Mouse (Mus musculus) heart, adult 9 months (tissue): ENCODE results near the gene Mafb.

Experiments
- DNase-seq, 2 experiments: peaks; one replicate each; pipeline ENCODE4 v3.0.0; 2022; ENCODE audit warnings: low spot score in 2 of 2

The Mafb gene

GRCm38 (mm10) chr2:160364128-160364650 is 2.7 kb downstream of the Mafb start:
- DNase-seq: no peak

DNA sequence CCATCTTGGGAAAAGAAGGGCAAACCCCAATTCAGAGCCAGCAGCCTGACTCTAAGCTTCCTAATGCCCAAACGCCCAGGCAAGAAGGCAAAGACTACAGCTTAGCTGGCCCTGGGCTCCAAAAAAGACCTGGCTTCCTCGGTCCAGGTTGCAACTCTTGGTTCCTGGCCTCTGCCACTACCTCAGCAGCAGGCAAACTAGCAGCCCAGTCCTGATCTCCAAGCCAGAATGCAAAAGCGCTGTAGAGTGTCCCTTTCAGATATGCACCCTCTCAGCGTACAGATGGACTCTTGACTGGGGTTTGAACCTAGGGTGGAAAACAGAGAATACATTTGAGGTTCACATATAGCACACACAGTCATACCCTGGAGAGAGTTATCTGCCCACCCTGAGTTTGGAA is 3.7 kb downstream of the Mafb start:
- no peak for DNase-seq

GRCm38 (mm10) chr2:160361442-160362121 is 5.3 kb downstream of the Mafb start:
- peak in 1 of 2 experiments; percentile 28 for DNase-seq

DNA sequence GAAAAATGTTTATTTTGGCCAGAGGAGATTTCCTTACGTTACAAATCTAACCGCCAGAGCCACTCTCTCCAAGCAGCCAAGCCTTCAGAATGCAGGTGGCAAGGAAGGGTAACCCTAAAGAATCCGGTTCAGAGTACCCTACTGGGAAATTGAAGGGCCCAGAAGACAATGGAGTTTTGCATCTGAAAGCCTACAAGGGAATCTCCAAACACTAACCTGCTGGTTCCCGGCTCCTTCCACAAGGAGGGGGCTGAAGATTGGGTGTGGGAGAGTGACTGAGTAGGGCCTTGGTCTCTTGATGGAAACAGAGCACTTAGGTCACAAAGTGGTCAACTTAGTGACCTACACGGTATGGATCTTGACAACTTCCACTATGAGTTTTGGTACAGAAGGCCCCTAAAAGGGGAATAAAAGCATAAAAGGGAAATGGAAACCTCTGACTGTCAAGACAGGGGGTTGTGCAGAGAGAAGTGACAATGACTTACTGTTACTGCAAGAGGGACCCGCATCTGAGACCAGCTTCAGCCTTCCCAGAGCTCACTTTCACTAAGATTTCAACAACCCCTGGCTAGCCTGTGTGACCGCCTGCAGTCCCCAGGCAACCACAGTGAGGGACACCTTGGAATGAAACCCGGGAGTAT is 6.5 kb downstream of the Mafb start:
- DNase-seq: no peak

DNA sequence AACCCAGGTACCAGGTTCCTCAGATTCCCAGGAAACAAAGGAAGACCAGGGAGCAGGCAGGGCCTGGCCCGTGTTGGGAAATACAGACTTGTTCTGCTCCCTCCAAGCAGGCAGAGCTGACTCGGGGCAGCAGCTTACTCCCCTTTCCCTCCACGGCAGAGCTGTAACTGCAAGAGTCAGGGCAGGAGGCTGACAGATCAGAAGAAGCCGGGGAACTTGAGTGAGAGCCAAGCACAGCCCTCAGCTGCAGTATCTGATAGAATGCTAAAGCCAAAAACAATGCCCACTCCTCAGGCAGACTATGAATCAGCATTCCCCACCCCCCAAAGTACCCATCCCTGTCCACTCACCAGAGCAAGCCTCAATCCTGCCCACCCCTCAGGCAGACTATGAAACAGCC is 8.0 kb downstream of the Mafb start:
- no peak for DNase-seq

DNA sequence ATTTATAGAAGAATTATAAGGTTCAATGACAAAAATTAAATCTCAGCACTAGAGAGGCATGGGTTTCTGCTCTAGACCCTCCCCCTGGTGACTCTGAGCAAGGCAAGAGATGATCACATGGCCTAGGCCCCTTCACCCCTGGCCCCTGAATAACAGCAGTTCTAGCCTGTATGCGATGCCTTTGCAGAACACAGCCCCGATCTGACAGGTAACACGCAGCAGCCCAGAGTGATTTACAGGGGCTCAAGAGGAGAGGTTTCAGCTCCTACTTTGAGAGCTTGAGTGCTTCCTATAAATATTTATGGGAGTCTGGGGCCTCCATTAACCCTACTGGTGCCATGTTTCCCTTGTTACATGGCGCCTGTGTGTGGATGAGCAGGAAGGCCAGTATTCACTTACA is 9.4 kb downstream of the Mafb start:
- no peak for DNase-seq

DNA sequence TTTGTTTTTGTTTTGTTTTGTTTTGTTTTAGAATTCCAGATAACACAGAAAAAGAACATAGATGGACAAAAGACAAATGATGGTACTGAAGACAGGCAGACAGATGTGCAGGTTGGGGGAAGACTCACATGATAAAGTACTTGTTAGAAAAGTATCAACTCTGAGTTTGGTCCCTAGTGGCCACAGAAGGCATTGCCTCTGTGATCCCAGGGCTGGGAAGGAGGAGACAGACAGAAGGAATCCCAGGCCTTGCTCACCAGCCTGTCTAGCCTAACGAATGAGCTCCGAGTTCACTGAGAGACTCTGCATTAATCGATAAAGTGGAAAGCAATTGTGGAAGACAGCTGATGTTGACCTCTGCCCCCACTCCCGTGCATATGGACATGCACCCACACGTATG is 10.7 kb downstream of the Mafb start:
- no peak for DNase-seq

GRCm38 (mm10) chr2:160354319-160354718 is 12.5 kb downstream of the Mafb start:
- no peak for DNase-seq

- no peak for DNase-seq
These were observed 13.3 kb downstream of the Mafb start for GRCm38 (mm10) chr2:160353581-160353980.

DNA sequence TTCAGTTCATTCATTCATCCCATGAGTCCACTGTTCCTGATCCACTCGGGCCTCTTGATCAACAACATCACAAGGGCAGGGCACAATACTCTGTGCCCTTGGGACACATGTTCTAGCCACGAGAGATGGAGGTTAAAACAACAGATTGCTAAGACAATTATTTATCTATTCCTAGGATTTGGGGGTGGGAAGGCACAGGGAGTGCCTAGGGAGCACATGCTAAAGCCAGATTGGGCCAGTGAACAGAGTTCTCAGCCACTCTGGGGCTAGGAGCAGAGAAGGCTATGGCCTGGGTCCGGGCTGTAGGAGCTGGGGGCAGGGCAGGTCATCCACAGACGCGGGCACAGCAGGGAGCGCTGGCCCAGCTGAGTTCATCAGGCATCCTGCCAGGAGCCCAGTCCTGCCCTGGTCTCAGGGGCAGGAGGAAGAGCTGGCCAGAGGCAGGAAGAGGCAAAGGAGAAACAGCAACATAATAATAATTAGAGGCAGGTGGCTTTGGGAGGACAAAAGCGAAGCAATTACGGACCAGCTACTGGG is 15.8 kb downstream of the Mafb start:
- no peak for DNase-seq

DNA sequence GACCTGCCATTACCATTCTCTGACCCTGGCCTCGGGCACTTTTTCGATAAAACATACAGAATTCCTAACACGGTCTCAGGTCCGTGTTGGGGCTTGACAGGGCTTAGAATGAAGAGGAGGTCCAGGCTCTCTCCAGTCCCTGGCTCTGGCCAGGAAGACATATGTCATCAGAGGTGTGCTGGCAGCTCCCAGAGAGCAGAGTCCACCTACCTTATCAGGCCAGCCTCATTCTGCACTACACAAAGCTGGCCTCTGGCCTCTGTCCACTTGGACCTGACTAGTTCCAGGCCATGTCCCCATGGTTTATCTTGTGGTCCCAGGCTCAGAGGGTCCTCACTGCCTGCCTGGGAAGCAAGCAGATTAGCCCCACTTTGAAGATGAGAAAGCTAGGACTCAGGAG is 17.3 kb downstream of the Mafb start:
- DNase-seq: no peak

GRCm38 (mm10) chr2:160348796-160349195 is 18.1 kb downstream of the Mafb start:
- DNase-seq: no peak

DNA sequence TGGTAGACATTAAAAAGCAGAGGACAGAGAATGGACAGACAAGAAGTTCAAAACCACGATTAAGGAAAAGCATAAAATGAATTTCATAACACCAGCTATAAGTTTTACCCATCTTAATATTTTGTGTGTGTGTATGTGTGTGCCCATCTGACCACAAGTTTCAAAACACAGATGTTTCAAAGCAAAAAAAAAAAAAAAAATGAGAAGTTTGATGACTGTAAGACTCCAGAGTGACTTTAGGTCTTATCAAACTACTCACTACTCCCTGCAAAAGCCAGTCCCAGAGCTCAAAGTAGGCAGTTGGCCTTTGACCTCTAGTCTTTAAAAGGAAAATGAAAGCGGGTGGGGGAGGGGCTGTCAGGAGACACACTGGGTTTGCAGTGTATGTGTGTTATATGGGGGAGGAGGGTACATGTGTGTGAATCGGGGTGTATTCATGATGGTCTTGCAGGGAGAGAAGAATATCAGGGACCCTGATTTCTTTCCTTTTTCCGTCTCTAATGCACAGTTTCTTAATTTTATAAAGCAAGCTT is 18.7 kb downstream of the Mafb start:
- DNase-seq: no peak

GRCm38 (mm10) chr2:160345644-160346043 is 21.2 kb downstream of the Mafb start:
- no peak for DNase-seq

DNA sequence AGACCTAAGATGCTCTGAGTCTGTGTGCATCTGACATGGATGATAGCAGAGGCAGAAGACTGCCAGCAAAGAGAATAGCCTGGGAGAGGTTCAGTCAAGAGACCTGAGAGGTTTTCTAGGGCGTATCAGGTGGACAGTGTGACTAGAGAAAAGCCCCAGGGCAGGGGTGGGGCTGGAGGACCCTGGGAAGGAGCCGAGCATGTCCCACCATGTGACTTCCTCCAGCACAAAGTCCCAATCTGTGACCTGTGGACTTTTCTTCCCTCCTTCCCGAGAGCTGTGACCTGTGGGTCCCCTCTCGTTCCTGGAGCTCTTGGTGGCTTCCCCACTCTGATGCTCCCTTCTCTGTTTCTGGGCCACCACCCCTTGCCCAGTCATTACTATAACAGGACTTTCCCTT is 26.7 kb downstream of the Mafb start:
- DNase-seq: no peak

DNA sequence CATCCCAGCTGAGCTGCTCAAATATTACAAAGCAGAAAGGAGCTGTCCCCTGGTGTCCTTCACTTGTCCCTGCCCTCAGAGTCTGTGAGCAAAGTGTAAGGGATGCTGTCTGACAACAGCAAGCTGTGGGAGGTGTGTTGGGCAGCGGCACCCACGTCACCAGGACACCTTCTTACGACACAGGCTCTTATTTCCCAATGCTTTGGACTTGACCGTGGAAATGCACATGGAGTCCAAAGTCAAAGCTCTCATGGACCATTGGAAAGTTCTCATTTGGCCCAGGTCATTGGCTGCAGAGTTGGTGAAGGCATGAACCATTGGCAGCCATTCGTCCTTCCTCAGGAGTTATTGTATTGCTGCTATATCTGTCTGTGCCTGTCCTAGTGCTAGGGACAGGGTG is 27.3 kb downstream of the Mafb start:
- no peak for DNase-seq

DNA sequence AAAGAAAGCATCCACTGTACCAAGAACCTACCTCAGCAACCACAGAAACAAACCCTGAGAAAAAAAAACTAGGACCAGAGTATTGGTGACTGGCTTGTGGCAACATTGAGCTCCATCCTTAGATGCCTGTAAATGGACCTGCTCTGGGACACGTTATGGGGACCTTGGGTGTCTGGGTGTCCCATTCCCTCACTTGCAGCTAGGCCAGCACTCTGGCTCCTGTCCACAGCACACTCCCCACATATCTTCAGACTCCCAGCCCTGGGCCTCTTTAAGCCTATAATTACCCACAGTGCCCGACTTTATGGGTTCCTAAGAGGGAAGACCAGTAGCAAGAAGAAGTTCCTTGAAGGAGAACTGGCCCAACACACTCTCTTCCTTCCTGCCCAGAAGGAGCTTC is 30.8 kb downstream of the Mafb start:
- no peak for DNase-seq

- peak in 1 of 2 experiments; percentile 26 for DNase-seq
These were observed 31.8 kb downstream of the Mafb start for GRCm38 (mm10) chr2:160335043-160335442.

DNA sequence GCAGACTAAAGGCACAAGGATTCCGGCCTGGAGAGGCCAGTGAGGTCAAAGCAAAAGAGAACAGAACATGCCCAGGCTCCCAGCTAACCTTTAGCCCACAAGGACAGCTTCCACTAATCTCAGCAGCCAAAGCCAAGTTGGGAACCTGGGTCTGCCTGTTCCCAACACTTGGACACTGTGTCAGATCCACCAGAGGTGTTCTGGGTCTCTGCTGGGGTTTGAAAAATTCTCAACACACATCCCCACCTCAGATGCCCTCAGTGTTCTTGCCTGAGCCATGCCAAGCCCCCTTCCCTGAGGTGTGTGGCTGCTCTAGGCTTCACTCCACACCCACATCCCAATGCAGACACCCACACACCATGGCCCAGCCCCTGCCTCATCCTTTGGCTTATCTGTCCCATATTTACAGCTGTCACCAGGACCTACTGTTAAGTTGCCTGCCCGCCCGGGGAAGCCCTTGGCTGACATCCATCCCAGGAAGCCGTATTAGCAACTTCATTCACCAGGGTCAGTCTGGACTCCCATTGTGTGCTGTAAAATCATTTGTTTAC is 32.7 kb downstream of the Mafb start, which contains the start of gene Gm826:
Gene Gm826 (minus strand): TSS at position 52 of the 551 bp plus-strand sequence.
- DNase-seq: peak; percentile 52 to 62

- no peak for DNase-seq
These were observed 34.1 kb downstream of the Mafb start for GRCm38 (mm10) chr2:160332516-160333325.

DNA sequence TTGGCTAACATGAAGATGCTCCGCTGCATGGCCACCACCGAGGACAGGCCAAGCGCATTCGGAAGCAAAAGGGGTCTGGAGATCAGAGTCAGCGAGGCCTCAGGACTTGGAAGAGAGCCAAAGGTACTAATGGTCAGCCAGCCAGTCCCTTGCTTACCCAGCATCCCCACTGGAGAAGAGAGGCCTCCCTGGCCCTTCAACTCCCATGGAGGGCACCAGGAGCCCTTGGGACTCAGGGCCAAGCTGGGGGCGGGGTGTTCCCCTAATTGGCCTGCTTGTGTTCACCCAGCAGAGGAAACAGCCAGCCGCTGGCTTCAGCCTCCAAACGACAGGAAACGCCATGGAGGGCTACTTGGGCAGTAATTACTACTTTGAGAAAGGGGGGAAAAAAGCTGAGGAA is 38.0 kb downstream of the Mafb start:
- no peak for DNase-seq

DNA sequence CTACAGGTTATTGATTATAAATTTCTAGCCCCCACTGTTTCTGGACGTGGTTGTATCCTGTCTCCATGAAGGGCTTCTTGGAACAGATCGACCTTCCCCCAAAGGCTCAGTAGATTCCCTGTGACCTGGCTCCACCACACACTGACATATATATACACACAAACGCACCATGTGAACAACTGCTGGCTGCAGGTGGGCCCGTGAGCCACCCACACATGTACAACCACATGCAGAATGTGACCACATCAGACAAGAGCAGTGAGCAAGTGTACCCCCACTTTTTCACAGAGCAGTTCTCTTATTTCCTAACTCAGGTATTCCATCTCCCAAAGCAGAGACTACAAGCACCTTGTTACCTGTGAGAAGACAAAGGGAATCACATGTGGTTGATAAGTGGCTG is 39.1 kb downstream of the Mafb start:
- no peak for DNase-seq
